Mouse (Mus musculus) heart, embryonic 12.5 days (tissue): Measurements from ENCODE around the gene Tmem115. TPM values are rescaled to one million over a fixed set of nuclear protein-coding genes. Genes with fewer than 3 reads are reported as not detected.
A peak's percentile ranks its signal among the peaks of the same experiment; 100 is the strongest.

ENCODE experiments used
- ATAC-seq: fragments of 200-750 bp; cut with Nextera tagmentation; 2 replicates; pipeline ENCODE4 v1.8.0; 2017; ENCODE audit warnings: moderate TSS enrichment, moderate library complexity; ENCODE audit not compliant: insufficient number of reproducible peaks, low FRiP score
- H3K27ac ChIP-seq: fragments of 300-500 bp; sonication (generic); 2 replicates; pipeline ENCODE4 v1.5.1; 2016; ENCODE audit warnings: mild to moderate bottlenecking, moderate library complexity; ENCODE audit not compliant: poor library complexity, severe bottlenecking
- H3K27me3 ChIP-seq: fragments of 300-500 bp; sonication (generic); replicated peaks from 2 replicates; pipeline ENCODE4 v1.6.1; 2016; ENCODE audit warnings: mild to moderate bottlenecking, moderate library complexity
- H3K36me3 ChIP-seq: fragments of 300-500 bp; sonication (generic); 2 replicates; pipeline ENCODE4 v1.6.1; 2016; ENCODE audit warnings: mild to moderate bottlenecking, moderate library complexity
- H3K4me1 ChIP-seq: fragments of 300-500 bp; sonication (generic); replicated peaks from 2 replicates; pipeline ENCODE4 v1.6.1; 2016; ENCODE audit warnings: mild to moderate bottlenecking
- H3K4me2 ChIP-seq: fragments of 300-500 bp; sonication (generic); 2 replicates; pipeline ENCODE4 v1.6.1; 2016; ENCODE audit warnings: mild to moderate bottlenecking, moderate library complexity
- H3K4me3 ChIP-seq: fragments of 300-500 bp; sonication (generic); 2 replicates; pipeline ENCODE4 v1.5.1; 2016; ENCODE audit warnings: mild to moderate bottlenecking
- H3K9ac ChIP-seq: fragments of 300-500 bp; sonication (generic); 2 replicates; pipeline ENCODE4 v1.6.1; 2016; ENCODE audit warnings: mild to moderate bottlenecking, moderate library complexity
- H3K9me3 ChIP-seq: fragments of 300-500 bp; sonication (generic); replicated peaks from 2 replicates; pipeline ENCODE4 v1.6.1; 2016; ENCODE audit warnings: mild to moderate bottlenecking, moderate library complexity
- WGBS: fragments of 180-500 bp; shearing (Covaris S2); methylation state at CpG from one replicate; pipeline ENCODE4 v1.1.7; 2016; 5-methylcytosine and 5-hydroxymethylcytosine counted together
- polyA plus RNA-seq: library from polyadenylated mRNA; unstranded; fragments of >200 nt; fragmentation: Nextera tagmentation; extraction: Ambion mirVana; gene quantifications from 2 replicates; pipeline ENCODE4 v1.2.1, GENCODE M21; 2016

Gene Tmem115
- polyA plus RNA-seq, 1 experiment from 2014 or later, result 37.5 TPM

- peaks cover 29% of the 10 kb centered on the region for H3K4me1 ChIP-seq
- no peak for ATAC-seq
These were observed 9.0 kb downstream of the Tmem115 start for GRCm38 (mm10) chr9:107542721-107543120.

GRCm38 (mm10) chr9:107543299-107543698 is 9.6 kb downstream of the Tmem115 start:
- H3K4me1 ChIP-seq, result peaks cover 29% of the 10 kb centered on the region
- no peak for ATAC-seq
- peaks cover 6% of the 10 kb centered on the region for H3K27me3 ChIP-seq
- peak overlapping the region; percentile 74; the same call in 1 of the 2 replicates for H3K4me3 ChIP-seq
- peaks cover 39% of the 10 kb centered on the region for H3K36me3 ChIP-seq
- peak overlapping the region; percentile 93 for H3K4me2 ChIP-seq
- no peak overlapping the region for H3K27ac ChIP-seq
- H3K9ac ChIP-seq, result no peak overlapping the region
- WGBS, result 84% methylated on average over 11 of the region's 11 CpGs
- no peaks in the 10 kb centered on the region for H3K9me3 ChIP-seq

More at GRCm38 (mm10) chr9:107542721-107543120, 9.0 kb downstream of the Tmem115 start:
- Histone ChIP-seq H3K9me3 (no peaks in the 10 kb centered on the region), H3K27me3 (0 out of 2 replicates have a peak, but pooled peaks cover under 1% of the 10 kb centered on the region), H3K36me3 (peaks cover 45% of the 10 kb centered on the region), H3K4me2 (peak overlapping the region; percentile 93), H3K4me3 (peak overlapping the region; percentile 74), H3K9ac (peak overlapping the region; percentile 86), H3K27ac (no peak overlapping the region)
- WGBS, result 44% methylated on average over 8 of the region's 8 CpGs

DNA sequence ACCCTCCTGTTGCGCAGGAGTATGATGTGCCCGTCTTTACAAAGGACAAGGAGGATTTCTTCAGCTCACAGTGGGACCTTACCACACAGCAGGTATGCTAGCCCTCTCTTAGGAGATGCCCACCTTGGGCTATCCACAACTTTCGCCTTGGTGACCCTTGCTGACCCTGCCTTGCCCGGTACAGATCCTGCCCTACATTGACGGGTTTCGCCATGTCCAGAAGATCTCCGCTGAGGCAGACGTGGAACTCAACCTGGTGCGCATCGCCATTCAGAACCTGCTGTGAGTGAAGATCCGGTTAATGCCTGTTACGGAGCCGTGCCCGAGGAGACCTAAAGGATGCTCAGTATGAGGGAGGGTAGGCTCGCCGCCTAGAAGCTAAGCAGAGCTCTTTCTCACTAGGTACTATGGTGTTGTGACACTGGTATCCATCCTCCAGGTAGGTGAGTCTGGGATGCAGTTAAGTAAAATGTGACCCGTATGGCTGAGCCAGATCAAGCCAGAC is 10.5 kb downstream of the Tmem115 start:
- no peak for ATAC-seq
- WGBS, result 94% methylated on average over 17 of the region's 17 CpGs
- Histone ChIP-seq H3K4me2 (no peak overlapping the region), H3K4me3 (no peak overlapping the region), H3K36me3 (peaks cover 30% of the 10 kb centered on the region), H3K27me3 (peaks cover 16% of the 10 kb centered on the region), H3K9ac (no peak overlapping the region), H3K27ac (no peak overlapping the region), H3K9me3 (no peaks in the 10 kb centered on the region), H3K4me1 (peaks cover 29% of the 10 kb centered on the region)

- H3K4me3 ChIP-seq, result no peak overlapping the region
- no peak for ATAC-seq
- H3K4me2 ChIP-seq, result no peak overlapping the region
- no peak overlapping the region for H3K9ac ChIP-seq
- peaks cover 25% of the 10 kb centered on the region for H3K36me3 ChIP-seq
- H3K27me3 ChIP-seq, result peaks cover 20% of the 10 kb centered on the region
- H3K27ac ChIP-seq, result no peak overlapping the region
- H3K9me3 ChIP-seq, result no peaks in the 10 kb centered on the region
- peaks cover 29% of the 10 kb centered on the region for H3K4me1 ChIP-seq
- 90% methylated on average over 12 of the region's 12 CpGs for WGBS
These were observed 11.0 kb downstream of the Tmem115 start for GRCm38 (mm10) chr9:107544729-107545128.

DNA sequence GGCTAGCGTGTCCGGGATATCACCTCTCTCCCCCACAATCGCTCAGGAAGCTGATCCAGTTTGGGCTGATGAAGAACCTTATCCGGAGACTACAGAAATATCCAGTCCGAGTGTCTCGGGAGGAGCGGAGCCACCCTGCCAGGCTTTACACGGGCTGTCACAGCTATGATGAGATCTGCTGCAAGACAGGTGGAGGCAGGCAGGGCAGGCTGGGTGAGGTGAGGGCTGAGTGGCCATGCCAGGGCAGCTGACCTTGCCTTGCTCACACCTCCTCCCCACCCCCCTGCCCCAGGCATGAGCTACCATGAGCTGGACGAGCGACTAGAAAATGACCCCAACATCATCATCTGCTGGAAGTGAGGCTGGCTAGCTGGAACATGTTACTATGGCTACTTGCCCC is 11.5 kb downstream of the Tmem115 start:
- H3K9me3 ChIP-seq, result no peaks in the 10 kb centered on the region
- no peak overlapping the region for H3K9ac ChIP-seq
- WGBS, result 86% methylated on average over 10 of the region's 10 CpGs
- H3K4me2 ChIP-seq, result no peak overlapping the region
- peaks cover 21% of the 10 kb centered on the region for H3K36me3 ChIP-seq
- peaks cover 29% of the 10 kb centered on the region for H3K4me1 ChIP-seq
- ATAC-seq, result no peak
- H3K27me3 ChIP-seq, result peaks cover 25% of the 10 kb centered on the region
- no peak overlapping the region for H3K4me3 ChIP-seq
- no peak overlapping the region for H3K27ac ChIP-seq

GRCm38 (mm10) chr9:107545602-107546001 is 11.9 kb downstream of the Tmem115 start:
- Histone ChIP-seq H3K9me3 (no peaks in the 10 kb centered on the region), H3K27ac (no peak overlapping the region), H3K4me3 (no peak overlapping the region), H3K4me1 (peaks cover 30% of the 10 kb centered on the region), H3K9ac (no peak overlapping the region), H3K36me3 (peaks cover 21% of the 10 kb centered on the region), H3K27me3 (peaks cover 29% of the 10 kb centered on the region), H3K4me2 (no peak overlapping the region)
- no peak for ATAC-seq
- WGBS, result 11% methylated on average over 3 of the region's 3 CpGs

- no peak within 1 kb of the TSS for H3K27ac ChIP-seq
- peaks cover 21% of the 10 kb centered on the region for H3K36me3 ChIP-seq
- 5% methylated on average over 20 of the region's 20 CpGs for whole genome bisulfite sequencing
- H3K27me3 ChIP-seq, result peaks cover 31% of the 10 kb centered on the region
- H3K4me1 ChIP-seq, result peaks cover 37% of the 10 kb centered on the region
- H3K4me3 ChIP-seq, result peak within 1 kb of the TSS; percentile 2; the same call in 1 of the 2 replicates
- H3K9ac ChIP-seq, result no peak within 1 kb of the TSS; the same call in 1 of the 2 replicates
- H3K4me2 ChIP-seq, result peak within 1 kb of the TSS; percentile 49
- peak; percentile 67 for ATAC-seq
- H3K9me3 ChIP-seq, result no peaks in the 10 kb centered on the region
These were observed 13.3 kb downstream of the Tmem115 start, which contains the start of gene Zmynd10 for GRCm38 (mm10) chr9:107547026-107547425. Gene Zmynd10 (plus strand): TSS chr9:107547298.

DNA sequence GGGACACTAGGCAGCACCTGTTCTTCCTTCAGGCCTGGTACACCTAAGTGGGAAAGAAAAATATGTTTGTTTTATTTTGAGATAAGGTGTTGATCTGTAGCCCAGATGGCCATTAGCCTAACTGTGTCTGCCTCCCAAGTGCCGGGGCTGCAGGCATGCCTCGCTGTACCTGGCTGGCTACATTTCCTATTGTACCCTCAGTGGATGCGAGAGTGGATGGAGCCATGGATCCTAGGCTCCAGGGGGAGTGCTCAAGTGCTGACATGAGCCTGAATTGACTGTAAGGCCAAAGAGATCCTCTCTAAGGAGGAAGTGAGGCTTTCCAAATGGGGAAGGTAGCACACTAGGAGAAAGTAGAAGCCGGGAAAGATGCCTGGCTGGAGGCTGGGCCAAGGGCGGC is 14.2 kb downstream of the Tmem115 start:
- Histone ChIP-seq H3K27ac (no peak overlapping the region), H3K4me2 (no peak overlapping the region), H3K9ac (no peak overlapping the region), H3K36me3 (peaks cover 21% of the 10 kb centered on the region), H3K4me1 (peaks cover 39% of the 10 kb centered on the region), H3K4me3 (no peak overlapping the region), H3K9me3 (no peaks in the 10 kb centered on the region), H3K27me3 (peaks cover 31% of the 10 kb centered on the region)
- no peak for ATAC-seq
- 75% methylated on average over 5 of the region's 5 CpGs for WGBS

GRCm38 (mm10) chr9:107548820-107549219 is 15.1 kb downstream of the Tmem115 start:
- no peak overlapping the region for H3K4me3 ChIP-seq
- peaks cover 31% of the 10 kb centered on the region for H3K27me3 ChIP-seq
- WGBS, result 85% methylated on average over 10 of the region's 10 CpGs
- peaks cover 45% of the 10 kb centered on the region for H3K4me1 ChIP-seq
- H3K9ac ChIP-seq, result no peak overlapping the region
- ATAC-seq, result no peak
- no peak overlapping the region for H3K4me2 ChIP-seq
- no peak overlapping the region for H3K27ac ChIP-seq
- peaks cover 16% of the 10 kb centered on the region for H3K36me3 ChIP-seq
- H3K9me3 ChIP-seq, result no peaks in the 10 kb centered on the region

GRCm38 (mm10) chr9:107549297-107550074 is 15.7 kb downstream of the Tmem115 start:
- Histone ChIP-seq H3K4me2 (no peak overlapping the region), H3K4me3 (no peak overlapping the region), H3K27me3 (peaks cover 31% of the 10 kb centered on the region), H3K4me1 (peaks cover 47% of the 10 kb centered on the region), H3K9ac (no peak overlapping the region), H3K9me3 (no peaks in the 10 kb centered on the region), H3K27ac (no peak overlapping the region), H3K36me3 (peaks cover 9% of the 10 kb centered on the region)
- WGBS, result 79% methylated on average over 20 of the region's 20 CpGs
- ATAC-seq, result no peak

DNA sequence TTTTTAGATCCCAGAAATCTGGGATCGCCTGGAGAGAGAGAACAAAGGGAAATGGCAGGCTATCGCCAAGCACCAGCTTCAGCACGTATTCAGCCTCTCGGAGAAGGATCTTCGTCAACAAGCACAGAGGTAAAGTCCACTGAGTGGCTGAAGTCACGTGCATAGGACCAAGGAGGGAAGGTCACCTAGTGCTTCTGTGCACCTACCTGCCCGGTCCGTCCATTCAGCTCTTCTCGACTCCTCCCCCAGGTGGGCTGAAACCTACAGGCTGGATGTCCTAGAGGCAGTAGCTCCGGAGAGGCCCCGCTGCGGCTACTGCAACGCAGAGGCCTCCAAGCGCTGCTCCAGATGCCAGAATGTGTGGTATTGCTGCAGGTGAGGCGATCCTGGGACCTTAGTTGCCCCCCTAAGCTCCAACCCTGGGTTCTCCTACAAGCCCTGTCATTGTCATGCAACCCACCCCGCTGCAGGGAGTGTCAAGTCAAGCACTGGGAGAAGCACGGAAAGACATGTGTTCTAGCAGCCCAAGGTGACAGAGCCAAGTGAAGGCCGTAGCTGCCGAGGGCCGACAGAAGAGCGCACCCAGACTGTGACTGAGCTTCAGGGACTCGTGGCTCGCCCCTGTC is 16.9 kb downstream of the Tmem115 start:
- no peaks in the 10 kb centered on the region for H3K36me3 ChIP-seq

More for the DNA sequence above, 16.9 kb downstream of the Tmem115 start:
- H3K27ac ChIP-seq, result no peak overlapping the region
- H3K9me3 ChIP-seq, result no peaks in the 10 kb centered on the region
- WGBS, result 32% methylated on average over 23 of the region's 23 CpGs
- ATAC-seq, result no peak
- H3K9ac ChIP-seq, result peak overlapping the region; percentile 81; the same call in 1 of the 2 replicates
- peak overlapping the region; percentile 56 for H3K4me3 ChIP-seq
- peaks cover 48% of the 10 kb centered on the region for H3K4me1 ChIP-seq
- H3K4me2 ChIP-seq, result peak overlapping the region; percentile 94
- peaks cover 31% of the 10 kb centered on the region for H3K27me3 ChIP-seq
